Mouse (Mus musculus) gastrocnemius, postnatal 36 days (tissue): Measurements from ENCODE around the gene Gm17364. TPM values are rescaled to one million over a fixed set of nuclear protein-coding genes. Genes with fewer than 3 reads are reported as not detected.
"Not testable (repeated sequence)": the region's sequence is repeated elsewhere in the genome, so short reads cannot be mapped to it uniquely, and the experiment has no call there.

Experiments
- DNase-seq, 2 experiments: peaks; one replicate each; pipeline ENCODE4 v3.0.0; 2022
- intact Hi-C: fragments of 180-260 bp; cut with DNase I; formaldehyde crosslinking; loops from one replicate; pipeline ENCODE4 v1.15.1; 2025
- long read RNA-seq, 2 experiments: library from polyadenylated mRNA; stranded (forward); transcript quantifications; one replicate each; pipeline ENCODE4 v2.0.0; 2021
- total RNA-seq, 2 experiments: library from RNA; stranded (reverse); gene quantifications; 2 replicates each; pipeline ENCODE4 v1.2.3; 2021

Gm17364 gene
- total RNA-seq, result not detected
- long read RNA-seq, experiment 1, result 0 reads
- long read RNA-seq, experiment 2, partial matches to known transcripts, result 0 of 4 reads
- long read RNA-seq, experiment 2, other reads (novel, unspliced or antisense), result 4 of 4 reads

DNA sequence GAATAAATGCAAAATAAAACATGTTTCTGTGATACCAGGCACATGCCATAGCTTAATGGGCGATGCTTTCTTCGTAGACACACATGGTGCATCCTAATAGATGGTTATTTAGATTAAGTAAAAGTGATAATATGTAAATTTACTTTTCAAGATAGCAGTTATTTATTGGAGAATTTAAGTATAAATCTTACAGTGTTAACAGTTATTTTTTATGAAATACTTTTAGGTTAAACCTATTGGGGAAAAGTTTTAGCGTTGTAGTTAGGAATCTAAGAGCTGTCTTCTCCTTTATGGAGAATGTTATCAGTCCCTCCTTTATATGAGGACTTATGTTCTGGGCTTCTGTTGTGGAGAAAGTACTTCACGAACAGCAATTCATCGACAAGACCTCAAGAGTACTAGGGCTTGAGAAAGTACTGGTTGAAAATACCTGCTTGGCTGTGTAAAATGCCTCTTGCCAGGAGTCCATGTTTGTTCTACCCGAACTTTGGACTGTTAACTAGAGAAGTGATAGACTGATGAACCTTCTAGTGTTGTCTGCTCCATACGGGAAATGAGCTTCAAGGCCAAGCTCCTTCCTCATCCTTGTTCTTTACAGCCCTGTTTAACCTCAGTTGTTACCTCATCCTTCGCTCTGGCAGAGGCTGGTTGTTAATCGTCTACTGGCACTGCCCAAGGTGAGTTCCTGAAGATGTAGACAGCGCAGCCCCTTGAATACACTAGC lies at the start of gene Gm17364:
TSS of gene Gm17364 (minus strand) at position 51 of the 724 bp plus-strand sequence.
- intact Hi-C loops, result no loop called here
- no peak for DNase-seq

- no peak for DNase-seq
- intact Hi-C loops, result no loop called here
These were observed 47.7 kb upstream of the Gm17364 start for GRCm38 (mm10) chr13:41321433-41321832.

DNA sequence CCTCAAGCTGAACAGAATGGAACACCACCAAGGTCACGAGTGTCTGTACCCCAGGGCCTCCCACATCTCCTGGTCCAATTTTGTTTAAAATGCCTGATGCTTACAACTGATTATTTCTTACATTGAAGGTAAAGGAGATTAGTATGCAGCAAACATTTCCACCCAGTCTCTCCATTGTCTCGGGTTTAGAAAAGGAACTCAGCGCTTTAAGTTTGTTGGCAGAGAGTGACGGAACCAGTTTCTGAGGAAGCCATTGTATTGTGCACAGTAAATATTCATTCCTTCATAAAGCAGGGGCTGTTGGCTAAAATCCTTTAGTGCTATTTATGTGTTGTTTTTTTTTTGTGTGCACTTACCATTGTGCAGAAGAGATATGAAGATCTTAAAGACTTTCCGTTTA lies 47.0 kb upstream of the Gm17364 start:
- intact Hi-C loops, result no loop called here

DNA sequence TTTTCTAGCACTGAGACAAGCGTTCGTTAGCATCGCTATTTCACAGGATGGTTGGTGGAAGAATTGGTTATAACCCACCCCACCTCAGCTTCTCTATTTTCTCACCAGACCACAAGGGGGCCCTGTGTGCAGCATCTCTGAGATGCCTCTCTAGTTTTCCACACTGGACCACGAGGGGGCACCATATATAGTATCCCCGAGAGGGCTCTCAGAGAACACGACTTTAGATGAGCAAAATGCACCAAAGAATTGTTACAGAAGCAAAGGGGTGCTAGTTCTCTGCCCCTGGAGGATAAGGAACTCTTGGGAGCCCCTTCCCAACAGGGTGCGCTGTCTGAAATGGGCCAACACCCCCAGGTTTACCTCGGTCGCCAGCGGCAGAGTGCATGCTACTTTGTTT lies 28.9 kb upstream of the Gm17364 start:
- peak; percentile 68 to 77 for DNase-seq
- intact Hi-C loops, result loop anchor here (5.0 kb wide), 2 partner anchors 270 to 330 kb away; no protein-coding TSS in a partner anchor

More for the DNA sequence above, 47.0 kb upstream of the Gm17364 start:
- DNase-seq, result no peak

GRCm38 (mm10) chr13:41300037-41300436 lies 26.3 kb upstream of the Gm17364 start:
- no peak for DNase-seq
- intact Hi-C loops, result loop anchor here (5.0 kb wide), 2 partner anchors 272 to 332 kb away; no protein-coding TSS in a partner anchor

DNA sequence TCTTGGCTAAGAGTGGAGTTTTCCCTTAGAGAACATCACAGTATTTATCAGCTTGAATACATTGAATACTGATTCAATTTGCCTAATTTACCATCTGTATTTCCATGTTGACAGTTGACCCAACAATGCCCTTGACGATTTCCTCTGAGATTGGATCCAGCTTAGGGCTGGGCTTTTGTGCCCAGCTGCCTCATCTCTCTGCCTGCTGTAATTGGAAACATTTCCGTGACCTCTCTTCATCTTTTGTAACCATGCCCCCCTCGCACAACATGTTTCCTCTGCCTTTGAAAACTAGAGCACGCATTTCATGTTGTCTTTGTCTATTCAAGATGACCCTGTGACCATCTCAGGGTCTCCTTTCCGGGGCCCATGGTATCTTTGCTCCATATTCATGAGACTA lies 25.2 kb upstream of the Gm17364 start:
- intact Hi-C loops, result no loop called here
- DNase-seq, result no peak

- intact Hi-C loops, result no loop called here
These were observed 24.8 kb upstream of the Gm17364 start for GRCm38 (mm10) chr13:41298533-41298932.

DNA sequence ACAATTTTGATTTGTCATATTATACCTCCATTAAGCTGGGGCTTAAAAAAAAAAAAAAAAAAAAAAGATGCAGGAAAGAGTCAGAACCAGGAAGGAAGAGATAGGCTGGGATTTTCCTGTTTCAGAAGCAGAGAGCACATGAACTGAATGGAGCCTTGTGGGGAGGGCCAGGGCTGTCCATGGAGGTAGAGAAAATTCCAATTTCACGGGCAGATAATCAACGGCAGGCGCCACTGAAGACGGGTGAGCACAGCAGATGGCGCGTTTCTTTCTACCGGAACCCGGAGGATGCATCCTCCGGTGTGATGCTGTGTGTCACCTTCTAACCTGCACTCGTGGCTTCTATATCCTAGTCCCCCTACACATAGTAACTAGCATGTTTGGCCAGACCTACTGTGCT lies 22.6 kb upstream of the Gm17364 start:
- intact Hi-C loops, result no loop called here
- no peak for DNase-seq

More at GRCm38 (mm10) chr13:41298533-41298932, 24.8 kb upstream of the Gm17364 start:
- no peak for DNase-seq

- intact Hi-C loops, result no loop called here
- DNase-seq, result no peak
These were observed 22.1 kb upstream of the Gm17364 start for GRCm38 (mm10) chr13:41295886-41296285.

DNA sequence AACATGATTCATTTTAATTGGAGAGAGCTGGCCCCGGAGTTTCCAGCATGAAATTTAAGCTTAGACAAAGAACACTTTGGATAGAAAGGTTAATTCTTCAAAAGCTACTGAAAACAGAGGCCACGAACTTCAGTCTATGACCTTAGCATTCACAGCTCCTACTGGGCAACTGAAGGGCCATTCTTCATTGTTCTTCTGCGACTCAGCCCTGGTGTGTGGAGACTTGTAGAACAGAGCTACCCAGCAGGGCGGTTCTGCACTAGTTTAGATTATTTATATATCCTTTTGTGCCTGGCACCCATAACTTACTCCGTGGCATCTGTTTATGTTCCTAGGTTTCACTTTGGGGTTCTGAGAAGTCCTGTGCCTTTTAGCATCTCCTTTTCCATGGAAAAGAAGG lies 19.8 kb upstream of the Gm17364 start:
- no peak for DNase-seq
- intact Hi-C loops, result no loop called here

DNA sequence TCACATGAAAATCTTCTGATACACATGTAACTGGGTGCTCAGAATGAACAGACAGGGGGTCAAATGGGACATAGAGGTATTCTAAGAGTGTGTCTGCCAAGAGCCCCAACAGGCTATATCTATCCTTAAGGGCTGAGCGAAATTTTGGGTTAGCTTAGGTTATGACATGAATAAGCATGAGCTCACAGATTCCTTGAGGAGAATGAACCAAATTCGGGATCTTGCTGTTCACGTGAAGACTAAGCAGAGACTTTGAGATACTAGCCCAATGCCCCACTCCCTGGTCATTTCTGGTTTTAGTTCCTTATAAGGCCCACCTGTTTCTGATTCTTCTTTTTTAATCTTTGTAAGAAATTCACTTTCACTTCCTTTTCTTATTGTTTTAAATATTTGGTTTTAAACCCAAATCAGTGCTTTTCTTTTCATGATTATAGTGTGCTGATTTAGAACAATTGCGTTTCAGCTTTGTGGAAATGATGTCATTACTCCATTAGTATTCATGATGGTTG lies 17.7 kb upstream of the Gm17364 start:
- DNase-seq, result no peak
- intact Hi-C loops, result no loop called here

- DNase-seq, result no peak
- intact Hi-C loops, result no loop called here
These were observed 12.5 kb upstream of the Gm17364 start for GRCm38 (mm10) chr13:41286285-41286684.

GRCm38 (mm10) chr13:41285448-41285847 lies 11.7 kb upstream of the Gm17364 start:
- intact Hi-C loops, result no loop called here

GRCm38 (mm10) chr13:41283256-41283655 lies 9.5 kb upstream of the Gm17364 start:
- intact Hi-C loops, result loop anchor here (2.0 to 5.0 kb wide), 2 partner anchors 290 to 349 kb away; no protein-coding TSS in a partner anchor
- peak in 1 of 2 experiments; percentile 73 for DNase-seq

More at GRCm38 (mm10) chr13:41285448-41285847, 11.7 kb upstream of the Gm17364 start:
- DNase-seq, result no peak

DNA sequence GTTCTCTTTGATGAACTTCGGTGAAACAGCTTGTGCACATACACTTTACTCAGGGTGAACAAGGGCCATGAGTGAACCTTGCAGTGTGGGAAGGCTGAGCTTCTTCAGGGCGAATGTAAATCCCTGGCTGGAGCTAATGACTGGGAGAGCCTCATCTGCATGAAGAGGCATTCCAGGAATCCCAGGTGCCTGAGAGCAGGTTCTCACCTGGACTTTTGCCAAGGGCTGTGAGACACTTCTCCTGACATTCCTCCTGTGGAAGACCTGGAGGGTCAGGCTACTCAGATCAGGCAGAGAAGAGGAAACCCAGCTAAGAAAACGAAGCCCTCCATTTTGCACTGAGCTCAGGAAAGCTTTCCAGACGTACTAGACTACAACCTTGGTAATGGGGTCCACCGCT lies 6.9 kb upstream of the Gm17364 start:
- intact Hi-C loops, result loop anchor here (5.0 kb wide), 1 partner anchor 352 kb away; no protein-coding TSS in a partner anchor

DNA sequence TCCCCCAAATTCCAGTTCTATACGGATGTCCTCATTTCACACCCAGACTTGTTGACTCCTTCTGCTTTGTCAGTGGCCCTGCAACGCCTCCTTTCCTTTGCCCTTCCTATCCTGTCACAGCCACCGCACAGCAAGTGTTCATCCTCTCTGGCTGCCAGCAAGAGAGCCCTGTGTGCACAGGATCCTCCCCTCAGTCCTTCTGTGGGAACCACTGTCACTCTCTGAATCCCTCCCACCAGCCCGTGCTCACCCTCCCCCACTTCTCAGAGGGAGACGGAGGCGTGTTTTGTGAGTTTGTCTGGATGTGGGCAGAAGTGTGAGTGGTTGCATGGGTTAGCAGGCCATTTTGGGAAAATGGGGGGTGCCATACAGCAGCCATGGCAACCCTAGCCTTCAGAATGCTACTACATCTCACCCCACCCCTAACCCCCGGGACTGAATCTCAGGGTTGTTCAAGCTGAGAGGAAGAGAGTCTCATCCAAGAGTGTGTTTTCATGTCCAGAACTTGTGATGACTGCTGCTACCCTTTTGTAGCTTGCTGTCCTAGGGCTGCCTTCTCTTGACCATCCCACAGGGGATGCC lies 5.9 kb downstream of the Gm17364 start:
- no peak for DNase-seq
- intact Hi-C loops, result no loop called here

More for the DNA sequence above, 6.9 kb upstream of the Gm17364 start:
- DNase-seq, result no peak

DNA sequence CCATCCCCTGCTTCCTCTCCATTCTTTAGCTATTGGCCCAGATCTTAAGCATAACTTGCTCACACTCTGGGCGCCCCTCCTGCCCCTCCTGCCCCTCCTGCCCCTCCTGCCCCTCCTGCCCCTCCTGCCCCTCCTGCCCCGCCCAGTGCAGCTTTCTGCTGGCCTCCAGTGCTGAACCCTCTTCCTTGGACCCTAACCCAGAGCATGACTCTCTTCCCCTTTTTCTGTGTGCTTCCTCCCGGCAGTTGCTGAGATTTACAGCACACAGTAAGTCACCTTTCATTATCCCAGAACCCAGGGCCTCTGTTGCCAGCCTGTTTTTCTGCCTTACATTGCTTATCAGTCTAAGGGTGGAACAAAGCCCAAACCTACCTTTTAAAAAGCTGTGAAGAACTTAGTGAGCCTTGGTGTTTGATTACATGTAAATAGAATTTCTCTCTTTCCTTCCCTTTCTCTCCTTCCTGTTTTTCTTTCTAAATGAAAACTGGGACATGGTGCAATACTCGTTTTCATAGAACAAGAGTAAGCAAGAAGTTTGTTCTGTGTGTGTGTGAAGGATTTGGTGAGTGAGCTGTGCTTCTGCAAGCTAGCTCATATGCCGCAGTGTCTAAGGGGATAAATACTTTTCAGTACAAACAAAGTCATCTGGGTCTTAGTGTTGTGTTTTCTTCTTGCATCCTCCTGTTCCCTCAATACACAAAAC lies 10.3 kb downstream of the Gm17364 start:
- intact Hi-C loops, result no loop called here
- no peak for DNase-seq

GRCm38 (mm10) chr13:41261617-41262016 lies 12.2 kb downstream of the Gm17364 start:
- intact Hi-C loops, DNase-seq: not testable (repeated sequence)

GRCm38 (mm10) chr13:41257851-41258250 lies 15.9 kb downstream of the Gm17364 start:
- no peak for DNase-seq
- intact Hi-C loops, result no loop called here

GRCm38 (mm10) chr13:41256962-41257361 lies 16.8 kb downstream of the Gm17364 start:
- no peak for DNase-seq
- intact Hi-C loops, result no loop called here

GRCm38 (mm10) chr13:41256126-41256525 lies 17.7 kb downstream of the Gm17364 start:
- intact Hi-C loops, result no loop called here
- DNase-seq, result no peak
